Mouse (Mus musculus) activated CD4-positive, CD25-positive, alpha-beta regulatory T cell, adult 4 months (primary cell): ENCODE measurements around the gene Slc24a3. TPM values are rescaled to one million over a fixed set of nuclear protein-coding genes. Genes with fewer than 3 reads are reported as not detected.

ENCODE experiments used
- ATAC-seq: one replicate; pipeline ENCODE4 v1.8.0; 2017
- polyA plus RNA-seq, 2 experiments: library from polyadenylated mRNA; unstranded; fragments of 100-300 nt; shearing (Covaris generic); gene quantifications; one replicate each; pipeline ENCODE4 v1.2.1; 2017

Gene Slc24a3
- polyA plus RNA-seq, 2 experiments from 2014 or later: 0.56 to 0.76 TPM

GRCm38 (mm10) chr2:145640255-145640984, 472.9 kb downstream of the Slc24a3 start:
- no peak for ATAC-seq

DNA sequence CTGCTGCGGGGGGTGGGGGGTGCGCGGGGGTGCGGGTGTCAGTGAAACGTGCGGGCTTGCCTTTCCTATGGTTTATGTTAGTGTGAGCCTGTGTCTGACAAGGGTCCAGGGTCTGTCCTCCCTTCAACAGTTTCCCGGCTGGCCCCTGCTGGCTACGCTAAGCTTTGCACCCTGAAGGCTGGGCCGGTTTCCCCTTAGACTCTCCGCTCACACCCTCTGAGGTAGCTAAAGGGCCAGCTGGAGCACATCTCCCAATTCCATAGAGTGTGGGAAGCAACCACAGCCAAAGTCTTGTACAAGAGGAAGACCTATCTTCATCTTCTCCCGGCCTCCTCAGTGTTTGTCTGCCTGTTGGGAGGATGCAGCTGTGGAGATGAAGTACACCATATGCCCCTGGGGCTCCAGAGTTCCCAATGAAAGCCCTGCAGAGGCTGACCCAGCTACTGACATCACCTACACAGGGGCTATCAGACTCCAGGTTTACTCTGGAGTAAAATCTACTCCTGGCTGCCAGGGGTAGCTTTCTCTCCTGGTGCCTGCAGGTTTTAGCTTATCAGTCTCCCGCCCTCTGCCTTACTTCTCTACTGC, 487.9 kb downstream of the Slc24a3 start:
- ATAC-seq: no peak

DNA sequence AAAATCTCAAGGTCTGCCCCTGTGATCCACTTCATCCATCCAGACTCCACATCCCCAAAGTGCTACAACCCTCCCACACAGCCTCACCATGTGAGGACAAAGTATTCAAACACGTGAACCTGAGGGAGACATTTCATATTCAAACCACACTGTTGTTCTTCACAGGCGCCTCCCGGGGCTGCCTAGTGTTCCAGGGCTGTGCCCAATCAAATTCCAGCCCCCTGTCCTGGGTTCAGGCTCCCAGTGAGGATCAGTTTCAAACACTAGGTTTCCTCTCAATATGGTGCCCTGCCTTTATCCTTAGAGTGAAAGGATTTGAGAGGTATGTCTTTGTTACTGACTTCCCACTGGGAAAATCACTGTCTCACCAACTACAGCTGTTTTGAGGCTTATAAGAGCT, 488.6 kb downstream of the Slc24a3 start:
- no peak for ATAC-seq

- ATAC-seq: no peak
These were observed 489.2 kb downstream of the Slc24a3 start for GRCm38 (mm10) chr2:145656716-145657115.

- ATAC-seq: no peak
These were observed 493.7 kb downstream of the Slc24a3 start for GRCm38 (mm10) chr2:145661242-145661641.

- no peak for ATAC-seq
These were observed 496.3 kb downstream of the Slc24a3 start for GRCm38 (mm10) chr2:145663899-145664298.

DNA sequence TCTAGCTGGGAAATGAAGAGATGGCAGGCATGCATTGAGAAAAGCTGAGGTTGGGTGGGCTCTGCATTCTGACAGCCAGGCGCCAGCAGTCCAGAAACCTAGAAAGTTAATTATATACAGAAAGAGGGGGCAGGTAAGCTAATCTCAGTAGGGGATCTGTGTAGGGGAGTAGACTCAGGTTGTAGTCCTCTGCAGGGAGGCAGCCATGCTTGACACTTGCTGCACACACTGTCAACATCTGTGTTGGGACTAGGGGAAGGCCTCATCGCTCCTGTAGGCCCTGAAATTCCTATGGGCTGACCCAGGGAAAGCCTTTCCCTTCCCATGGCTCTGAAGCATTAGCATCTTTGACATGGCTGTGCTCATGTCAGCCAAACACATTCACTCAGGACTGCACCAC, 496.8 kb downstream of the Slc24a3 start:
- ATAC-seq: no peak

DNA sequence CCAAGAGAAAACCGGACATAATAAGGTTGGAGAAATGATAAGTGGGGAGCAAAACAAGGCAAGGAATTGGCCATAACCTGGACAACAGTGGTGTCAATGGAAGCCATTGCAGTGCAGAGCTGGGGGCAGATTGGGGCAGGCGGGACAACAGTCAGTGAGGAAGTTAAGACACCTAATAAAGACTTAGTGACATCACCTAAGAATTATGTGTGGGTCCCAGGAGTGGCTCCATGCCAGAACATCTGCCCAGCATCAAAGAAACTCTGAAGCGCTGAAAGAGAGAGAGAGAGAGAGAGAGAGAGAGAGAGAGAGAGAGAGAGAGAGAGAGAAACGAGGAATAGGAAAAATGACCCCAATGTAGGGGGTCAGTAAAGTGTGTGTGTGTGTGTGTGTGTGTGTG, 500.6 kb downstream of the Slc24a3 start:
- no peak for ATAC-seq

GRCm38 (mm10) chr2:145670131-145670530, 502.6 kb downstream of the Slc24a3 start:
- no peak for ATAC-seq

GRCm38 (mm10) chr2:145674496-145675141, 507.1 kb downstream of the Slc24a3 start:
- ATAC-seq: no peak

DNA sequence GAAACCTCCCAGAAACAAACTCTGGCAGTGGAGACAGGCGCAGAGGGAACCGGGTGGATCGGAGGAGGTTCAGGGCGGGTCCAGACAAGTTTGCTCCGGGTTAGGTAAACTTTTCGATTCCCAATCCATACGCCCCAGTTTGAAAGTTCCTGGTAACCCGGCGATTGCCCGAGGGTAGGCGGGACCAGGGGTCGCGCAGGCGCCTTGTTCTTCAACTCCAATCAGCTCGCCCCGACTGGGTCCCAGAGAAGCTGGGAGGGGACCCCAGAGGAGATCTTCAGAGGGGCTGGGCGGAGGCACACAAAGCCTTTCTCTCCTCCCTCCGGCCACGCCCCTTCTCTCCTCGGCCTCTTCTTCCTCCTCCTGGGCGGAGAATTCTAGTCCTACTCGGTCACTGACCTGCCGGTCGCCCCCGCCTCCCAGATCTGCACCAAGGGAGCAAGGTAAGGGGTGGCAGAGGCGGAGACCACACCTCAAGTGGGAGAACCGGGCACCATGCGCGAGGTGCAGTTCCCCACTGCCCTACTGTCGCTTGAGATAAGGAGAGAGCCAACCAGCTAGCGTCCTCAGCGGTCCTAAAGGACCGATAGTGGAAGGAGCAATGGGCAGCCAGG, 507.7 kb downstream of the Slc24a3 start, which contains the start of gene Rin2:
Gene Rin2 (plus strand): TSS at position 74 of the 614 bp plus-strand sequence.
- no peak for ATAC-seq

- no peak for ATAC-seq
These were observed 508.4 kb downstream of the Slc24a3 start for GRCm38 (mm10) chr2:145675756-145676543.

GRCm38 (mm10) chr2:145676544-145676925, 509.0 kb downstream of the Slc24a3 start:
- no peak for ATAC-seq

DNA sequence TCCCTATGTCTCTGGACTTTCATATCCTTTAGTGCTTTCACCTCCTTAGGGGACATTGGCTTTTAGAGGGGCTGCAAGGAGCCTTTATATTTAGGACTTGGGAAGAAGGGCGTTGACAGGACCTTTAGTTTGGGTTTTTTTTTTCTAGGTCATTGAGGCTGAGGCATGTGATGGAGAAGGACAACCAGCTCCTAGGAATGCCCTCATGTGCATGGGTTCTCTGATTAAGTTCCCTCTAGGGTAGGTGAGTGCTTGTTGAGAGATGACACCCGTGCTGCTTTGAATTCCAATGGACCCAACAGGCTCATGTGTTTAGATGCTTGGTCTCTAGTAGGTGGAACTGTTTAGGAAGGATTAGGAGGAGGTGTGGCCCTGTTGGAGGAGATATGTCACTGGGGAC, 509.4 kb downstream of the Slc24a3 start:
- no peak for ATAC-seq

DNA sequence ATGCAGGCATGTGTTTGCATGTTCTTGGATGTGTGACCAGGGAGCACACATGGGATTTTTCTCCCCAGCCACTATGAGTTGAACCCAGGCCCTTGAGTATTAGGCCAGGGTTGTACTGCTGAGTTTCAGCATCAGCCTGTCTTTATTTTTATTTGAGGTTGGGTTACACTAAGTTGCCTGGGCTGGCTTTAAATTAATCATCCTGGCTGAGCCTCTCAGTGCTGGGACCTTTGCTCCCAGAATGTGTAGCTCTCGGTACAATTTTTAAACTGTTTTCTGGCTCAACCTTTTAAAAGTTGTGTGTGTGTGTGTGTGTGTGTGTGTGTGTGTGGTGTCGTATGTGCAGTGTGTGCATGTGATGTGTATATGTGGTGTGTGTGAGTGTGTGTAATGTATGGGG, 512.6 kb downstream of the Slc24a3 start:
- no peak for ATAC-seq

GRCm38 (mm10) chr2:145680762-145681161, 513.2 kb downstream of the Slc24a3 start:
- no peak for ATAC-seq

GRCm38 (mm10) chr2:145681626-145682025, 514.1 kb downstream of the Slc24a3 start:
- no peak for ATAC-seq

GRCm38 (mm10) chr2:145682924-145683323, 515.4 kb downstream of the Slc24a3 start:
- no peak for ATAC-seq

DNA sequence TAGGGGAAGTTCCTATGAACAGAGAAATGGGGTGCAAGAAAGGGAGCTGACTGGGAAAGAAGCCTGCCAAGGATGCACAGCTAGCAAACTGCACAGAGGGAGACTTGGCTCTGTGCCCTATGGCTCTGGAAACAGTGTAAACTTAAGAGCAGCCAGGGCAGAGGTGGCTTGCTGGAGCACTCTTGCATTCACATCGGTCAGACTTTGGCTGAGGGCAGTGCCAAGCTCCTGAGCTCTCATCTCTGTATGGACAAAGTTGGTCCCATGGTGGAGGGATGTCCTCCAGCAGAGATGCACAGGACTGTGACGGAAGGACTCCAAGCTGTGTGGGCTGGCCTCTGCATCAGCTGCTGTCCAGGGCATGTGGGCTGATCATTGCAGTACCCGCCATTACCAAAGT, 516.0 kb downstream of the Slc24a3 start:
- no peak for ATAC-seq

- no peak for ATAC-seq
These were observed 516.6 kb downstream of the Slc24a3 start for GRCm38 (mm10) chr2:145684151-145684550.

DNA sequence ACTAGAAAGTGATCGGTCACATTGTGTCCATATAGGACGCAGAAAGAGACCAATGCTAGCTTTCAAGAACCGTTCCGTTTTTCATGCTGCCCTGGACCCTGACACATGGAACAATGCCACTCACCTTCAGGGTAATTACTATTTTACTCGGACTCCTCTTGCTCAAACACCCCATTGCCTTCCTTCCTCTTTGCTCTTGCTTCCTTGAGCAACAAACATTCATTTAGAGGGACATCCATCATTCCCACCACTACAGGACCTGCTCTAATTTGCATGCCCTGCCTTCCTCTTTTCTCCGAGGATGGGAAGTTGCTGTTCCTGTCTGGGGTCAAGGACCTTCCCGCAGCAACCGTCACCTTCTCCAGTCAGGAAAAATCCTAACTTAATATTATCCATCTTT, 517.3 kb downstream of the Slc24a3 start:
- no peak for ATAC-seq

GRCm38 (mm10) chr2:145686017-145686416, 518.5 kb downstream of the Slc24a3 start:
- no peak for ATAC-seq
